Mouse (Mus musculus) right cerebral cortex, postnatal 4 days (tissue): ENCODE results near the gene Pikfyve.

Experiments
- DNase-seq: peaks from one replicate; pipeline ENCODE4 v3.0.0-alpha.2; 2022

Gene Pikfyve

GRCm38 (mm10) chr1:65314054-65315021 lies 127.9 kb downstream of the Pikfyve start:
- no peak for DNase-seq

GRCm38 (mm10) chr1:65315022-65315407 lies 128.5 kb downstream of the Pikfyve start:
- DNase-seq: no peak
